Mouse (Mus musculus): ENCODE measurements around the gene Pdzd3.

The Pdzd3 gene

DNA sequence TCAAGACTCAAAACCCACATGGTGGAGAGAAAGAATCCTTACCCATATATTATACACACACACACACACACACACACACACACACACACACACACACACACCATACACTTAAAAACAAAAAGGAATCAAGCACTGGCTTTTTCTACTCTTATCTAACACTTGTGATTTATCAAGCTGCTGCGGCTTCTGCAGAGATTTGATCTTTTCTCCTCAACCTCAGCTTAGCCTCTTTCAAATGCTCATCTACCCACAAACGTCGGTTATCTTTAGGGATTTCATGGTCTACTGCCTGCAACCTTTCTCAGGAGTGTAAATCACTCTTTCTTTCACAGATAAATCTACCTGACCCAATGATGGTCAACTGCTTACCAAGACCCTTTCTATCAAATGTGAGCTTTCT is 50.8 kb downstream of the Pdzd3 start:
- no peak for DNase-seq (ENCODE audit: low spot score in 2 of 2)

DNA sequence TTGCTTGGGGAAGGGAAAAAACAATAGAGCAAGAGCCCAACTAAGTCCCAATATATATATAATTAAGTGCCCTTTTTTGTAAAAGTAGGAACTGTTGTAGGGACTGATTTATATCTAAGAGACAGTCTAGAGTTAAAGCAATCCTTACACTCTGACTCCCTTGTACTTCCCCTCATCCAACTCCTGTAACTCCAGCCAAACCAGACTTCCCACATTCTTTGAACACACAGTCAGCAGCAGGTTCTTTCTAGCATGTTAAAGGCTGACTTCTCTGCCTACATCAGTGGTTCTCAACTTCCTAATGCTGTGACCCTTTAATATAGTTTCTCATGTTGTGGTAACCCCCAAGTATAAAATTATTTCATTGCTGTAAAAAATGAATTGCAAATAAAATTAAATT is 51.7 kb downstream of the Pdzd3 start:
- DNase-seq (ENCODE audit: low spot score in 2 of 2): no peak

- no peak for DNase-seq (ENCODE audit: low spot score in 2 of 2)
These were observed 52.1 kb downstream of the Pdzd3 start for GRCm38 (mm10) chr9:44199166-44199565.
